Mouse (Mus musculus) urinary bladder, postnatal 14 days (tissue): ENCODE measurements around the gene Asb12.
A peak's percentile ranks its signal among the peaks of the same experiment; 100 is the strongest.
"Not testable (repeated sequence)": the region's sequence is repeated elsewhere in the genome, so short reads cannot be mapped to it uniquely, and the experiment has no call there.

ENCODE experiments used
- DNase-seq: peaks from one replicate; pipeline ENCODE4 v3.0.0; 2021; ENCODE audit warnings: low spot score

Gene Asb12

GRCm38 (mm10) chrX:95557887-95558286 lies at the start of gene Asb12, which contains the start of gene Pfn5:
TSS of gene Asb12 (minus strand) at chrX:95557987.
TSS of gene Pfn5 (plus strand) at chrX:95558104.
- DNase-seq: no peak

DNA sequence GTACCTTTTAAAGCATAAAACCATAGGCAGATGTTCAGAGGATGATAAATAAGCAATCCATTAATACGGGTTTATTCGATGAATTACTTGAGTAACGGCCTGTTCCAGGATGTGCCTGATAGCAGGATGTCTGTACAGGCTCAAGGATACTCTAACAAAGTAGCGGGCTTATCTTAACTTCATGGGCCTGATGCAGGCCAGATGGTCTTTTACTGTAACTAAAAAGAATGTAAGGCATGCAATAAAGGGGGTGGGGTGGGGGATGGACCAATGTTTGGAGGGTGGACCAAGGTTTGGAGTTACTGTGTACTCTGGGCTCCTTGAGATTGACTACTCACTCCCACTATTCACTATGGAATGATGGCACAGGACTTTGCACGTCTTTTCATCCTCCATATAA lies 42.8 kb upstream of the Asb12 start:
- no peak for DNase-seq

- no peak for DNase-seq
Observed at GRCm38 (mm10) chrX:95554321-95554720, 3.5 kb downstream of the Asb12 start.

DNA sequence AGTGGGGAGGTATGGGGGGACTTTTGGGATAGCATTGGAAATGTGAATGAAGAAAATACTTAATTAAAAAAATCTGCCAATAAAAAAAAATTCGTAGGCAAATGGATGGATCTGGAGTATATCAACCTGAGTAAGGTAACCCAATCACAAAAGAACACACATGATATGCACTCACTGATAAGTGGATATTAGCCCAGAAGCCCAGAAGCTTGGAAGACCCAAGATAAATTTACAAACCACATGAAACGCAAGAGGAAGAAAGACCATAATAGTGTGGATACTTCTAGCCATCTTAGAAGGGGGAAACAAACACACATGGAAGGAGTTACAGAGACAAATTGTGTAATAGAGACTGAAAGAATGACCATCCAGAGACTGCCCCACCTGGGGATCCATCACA lies 22.3 kb downstream of the Asb12 start:
- not testable (repeated sequence) for DNase-seq

GRCm38 (mm10) chrX:95525166-95525565 lies 32.6 kb downstream of the Asb12 start:
- no peak for DNase-seq

GRCm38 (mm10) chrX:95523883-95524282 lies 33.9 kb downstream of the Asb12 start:
- DNase-seq: no peak

GRCm38 (mm10) chrX:95457166-95457565 lies 100.6 kb downstream of the Asb12 start:
- no peak for DNase-seq

- peak; percentile 71 for DNase-seq
Observed at GRCm38 (mm10) chrX:95445866-95446265, 111.9 kb downstream of the Asb12 start.

GRCm38 (mm10) chrX:95445141-95445540 lies 112.6 kb downstream of the Asb12 start:
- DNase-seq: peak; percentile 7

DNA sequence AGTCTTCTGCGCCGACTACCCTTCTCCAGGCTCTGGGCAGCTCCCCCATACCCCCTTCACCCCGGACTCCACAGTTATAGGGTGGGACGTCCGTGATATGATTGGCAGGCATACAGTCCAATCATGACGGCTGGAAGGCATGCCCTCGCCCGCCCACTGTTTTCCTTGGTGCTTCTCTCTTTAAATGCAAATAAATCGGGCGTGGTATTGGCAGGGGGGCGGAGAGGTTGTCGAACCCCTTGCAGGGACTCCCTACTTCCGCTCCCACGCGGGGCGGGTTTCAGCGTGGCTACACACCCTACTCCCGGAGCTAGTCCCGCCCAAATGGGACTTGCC lies 113.0 kb downstream of the Asb12 start, which contains the start of gene Amer1:
Gene Amer1 (minus strand): TSS at position 97 of the 336 bp plus-strand sequence.
- DNase-seq: peak; percentile 92

- DNase-seq: peak; percentile 41
Observed at GRCm38 (mm10) chrX:95443898-95444775, 113.7 kb downstream of the Asb12 start.

DNA sequence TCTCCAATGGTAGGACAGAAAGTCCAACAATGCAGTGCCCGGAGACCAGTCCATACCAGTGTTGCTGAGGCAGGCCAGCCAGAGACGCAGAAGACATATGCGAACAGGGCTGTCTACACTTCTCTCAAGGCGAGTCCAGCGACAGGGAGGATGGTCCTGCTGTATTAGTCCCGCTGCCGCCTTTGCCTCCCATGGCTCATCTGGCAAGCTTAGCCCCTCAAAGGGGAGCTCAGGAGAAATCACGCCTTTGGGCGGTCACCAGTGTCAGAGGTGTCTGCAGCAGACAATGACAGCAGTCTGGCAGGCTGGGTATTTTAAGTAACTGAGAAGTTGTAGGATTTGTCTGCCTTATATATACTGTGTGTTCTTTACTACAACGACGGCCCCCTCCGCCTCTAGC lies 114.4 kb downstream of the Asb12 start:
- no peak for DNase-seq

- no peak for DNase-seq
Observed at GRCm38 (mm10) chrX:95442261-95442660, 115.5 kb downstream of the Asb12 start.

GRCm38 (mm10) chrX:95441290-95441689 lies 116.5 kb downstream of the Asb12 start:
- DNase-seq: no peak

GRCm38 (mm10) chrX:95438491-95438890 lies 119.3 kb downstream of the Asb12 start:
- no peak for DNase-seq

- no peak for DNase-seq
Observed at GRCm38 (mm10) chrX:95437236-95437635, 120.6 kb downstream of the Asb12 start.
